Mouse (Mus musculus) ES-Bruce4 (cell line): ENCODE data around the gene Mtln. TPM values are rescaled to one million over a fixed set of nuclear protein-coding genes. Genes with fewer than 3 reads are reported as not detected.

ENCODE experiments used
- H3K27ac ChIP-seq: 2 replicates; pipeline ENCODE4 v1.5.1; 2012; ENCODE audit warnings: low read length, inconsistent platforms; ENCODE audit not compliant: insufficient read depth
- H3K27me3 ChIP-seq: 2 replicates; pipeline ENCODE4 v1.6.1; 2012; ENCODE audit warnings: mild to moderate bottlenecking, low read length, inconsistent platforms; ENCODE audit not compliant: control insufficient read depth, poor library complexity, insufficient read depth, severe bottlenecking
- H3K36me3 ChIP-seq: 2 replicates; pipeline ENCODE4 v1.6.1; 2012; ENCODE audit warnings: inconsistent platforms, mild to moderate bottlenecking, low read length, moderate library complexity; ENCODE audit not compliant: control insufficient read depth, poor library complexity, insufficient read depth, severe bottlenecking
- H3K4me1 ChIP-seq: one replicate; pipeline ENCODE4 v1.8.1; 2011; ENCODE audit warnings: low read length; ENCODE audit not compliant: control insufficient read depth, insufficient read depth
- H3K4me3 ChIP-seq: 2 replicates; pipeline ENCODE4 v1.5.1; 2011; ENCODE audit warnings: low read depth, mild to moderate bottlenecking, low read length
- H3K9ac ChIP-seq: 2 replicates; pipeline ENCODE4 v1.6.1; 2012; ENCODE audit warnings: low read depth, mild to moderate bottlenecking, inconsistent platforms; ENCODE audit not compliant: poor library complexity, severe bottlenecking
- H3K9me3 ChIP-seq: replicated peaks from 2 replicates; pipeline ENCODE4 v1.6.1; 2012; ENCODE audit warnings: mild to moderate bottlenecking, low read length, inconsistent platforms; ENCODE audit not compliant: control insufficient read depth, poor library complexity, insufficient read depth, severe bottlenecking
- CTCF ChIP-seq: IDR thresholded peaks from one replicate; pipeline ENCODE4 v1.8.1; 2011; ENCODE audit warnings: low read depth, low read length
- EP300 ChIP-seq: IDR thresholded peaks from 2 replicates; pipeline ENCODE4 v1.6.1; 2011; ENCODE audit warnings: low read depth, low read length; ENCODE audit not compliant: insufficient read depth
- POLR2A ChIP-seq: IDR thresholded peaks from one replicate; pipeline ENCODE4 v1.8.1; 2011; ENCODE audit warnings: low read length; ENCODE audit not compliant: insufficient read depth
- polyA plus RNA-seq: library from polyadenylated mRNA; stranded (reverse); fragments of >200 nt; gene quantifications from 2 replicates; pipeline ENCODE4 v1.2.4, GENCODE M21; 2011; ENCODE audit warnings: low read depth; ENCODE audit not compliant: missing spikeins, insufficient read depth, insufficient read length

The Mtln gene
- polyA plus RNA-seq, 1 experiment = 16.6 TPM

GRCm38 (mm10) chr2:127760014-127760413 is 32.3 kb downstream of the Mtln start:
- H3K9ac ChIP-seq = no peak overlapping the region

GRCm38 (mm10) chr2:127759157-127759880 is 33.0 kb downstream of the Mtln start:
- H3K36me3 ChIP-seq = no peaks in the 10 kb centered on the region

More at GRCm38 (mm10) chr2:127760014-127760413, 32.3 kb downstream of the Mtln start:
- no peaks in the 10 kb centered on the region for H3K9me3 ChIP-seq
- H3K4me1 ChIP-seq = no peaks in the 10 kb centered on the region
- no peak overlapping the region for H3K27ac ChIP-seq
- H3K36me3 ChIP-seq = no peaks in the 10 kb centered on the region
- no peaks in the 10 kb centered on the region for H3K27me3 ChIP-seq
- TF ChIP-seq CTCF (no peak), EP300 (no peak), POLR2A (no peak)
- no peak overlapping the region for H3K4me3 ChIP-seq

GRCm38 (mm10) chr2:127757171-127757570 is 35.1 kb downstream of the Mtln start:
- Histone ChIP-seq H3K9me3 (no peaks in the 10 kb centered on the region), H3K4me3 (no peak overlapping the region), H3K36me3 (no peaks in the 10 kb centered on the region), H3K9ac (no peak overlapping the region), H3K27me3 (no peaks in the 10 kb centered on the region), H3K27ac (no peak overlapping the region), H3K4me1 (no peaks in the 10 kb centered on the region)
- TF ChIP-seq EP300 (no peak), POLR2A (no peak), CTCF (no peak)

More at GRCm38 (mm10) chr2:127759157-127759880, 33.0 kb downstream of the Mtln start:
- Histone ChIP-seq H3K4me3 (no peak overlapping the region), H3K9me3 (no peaks in the 10 kb centered on the region), H3K9ac (no peak overlapping the region), H3K4me1 (no peaks in the 10 kb centered on the region), H3K27ac (no peak overlapping the region), H3K27me3 (no peaks in the 10 kb centered on the region)
- TF ChIP-seq POLR2A (no peak), EP300 (no peak), CTCF (no peak)

- no peak overlapping the region for H3K9ac ChIP-seq
- TF ChIP-seq POLR2A (no peak), CTCF (no peak), EP300 (no peak)
- H3K36me3 ChIP-seq = no peaks in the 10 kb centered on the region
- H3K4me1 ChIP-seq = no peaks in the 10 kb centered on the region
- no peak overlapping the region for H3K4me3 ChIP-seq
- no peak overlapping the region for H3K27ac ChIP-seq
- H3K27me3 ChIP-seq = no peaks in the 10 kb centered on the region
- H3K9me3 ChIP-seq = no peaks in the 10 kb centered on the region
Measured at GRCm38 (mm10) chr2:127754113-127754512, 38.2 kb downstream of the Mtln start.

- Histone ChIP-seq H3K27ac (no peak overlapping the region), H3K27me3 (no peaks in the 10 kb centered on the region), H3K4me1 (no peaks in the 10 kb centered on the region), H3K4me3 (no peak overlapping the region), H3K9me3 (no peaks in the 10 kb centered on the region), H3K9ac (no peak overlapping the region), H3K36me3 (no peaks in the 10 kb centered on the region)
- TF ChIP-seq EP300 (no peak), POLR2A (no peak), CTCF (no peak)
Measured at GRCm38 (mm10) chr2:127751849-127752610, 40.3 kb downstream of the Mtln start.

GRCm38 (mm10) chr2:127749376-127749775 is 42.9 kb downstream of the Mtln start:
- no peak overlapping the region for H3K27ac ChIP-seq
- H3K27me3 ChIP-seq = no peaks in the 10 kb centered on the region
- no peak for TF ChIP-seq CTCF
- H3K9me3 ChIP-seq = no peaks in the 10 kb centered on the region
- H3K4me1 ChIP-seq = no peaks in the 10 kb centered on the region
- H3K4me3 ChIP-seq = no peak overlapping the region
- H3K9ac ChIP-seq = no peak overlapping the region
- H3K36me3 ChIP-seq = no peaks in the 10 kb centered on the region
